Mouse (Mus musculus) 3134 (cell line): Measurements from ENCODE around the gene Epn2.

Source experiments
- DNase-seq: peaks from one replicate; pipeline ENCODE4 v3.0.0-alpha.2; 2011; ENCODE audit warnings: low spot score; ENCODE audit not compliant: insufficient read length; ENCODE audit errors: extremely low read depth

The Epn2 gene

DNA sequence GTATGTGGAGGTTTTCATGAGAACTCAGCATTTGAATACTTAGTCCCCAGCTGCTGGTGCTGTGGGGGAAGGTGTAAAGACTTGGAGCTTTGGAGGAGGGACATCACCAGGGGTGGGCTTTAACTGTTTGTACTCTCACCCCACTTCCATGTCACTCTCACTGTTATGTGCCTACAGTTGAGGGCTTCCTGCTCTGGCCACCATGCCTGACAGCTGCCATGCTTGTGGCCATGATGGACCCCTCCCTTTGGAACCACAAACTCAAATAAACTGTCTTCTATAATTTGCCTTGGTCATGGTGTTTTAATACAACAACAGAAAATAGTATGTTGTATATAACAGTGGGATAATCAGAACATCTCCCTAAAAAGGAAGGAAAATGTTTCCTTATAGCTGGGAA, 108.6 kb downstream of the Epn2 start:
- no peak for DNase-seq

DNA sequence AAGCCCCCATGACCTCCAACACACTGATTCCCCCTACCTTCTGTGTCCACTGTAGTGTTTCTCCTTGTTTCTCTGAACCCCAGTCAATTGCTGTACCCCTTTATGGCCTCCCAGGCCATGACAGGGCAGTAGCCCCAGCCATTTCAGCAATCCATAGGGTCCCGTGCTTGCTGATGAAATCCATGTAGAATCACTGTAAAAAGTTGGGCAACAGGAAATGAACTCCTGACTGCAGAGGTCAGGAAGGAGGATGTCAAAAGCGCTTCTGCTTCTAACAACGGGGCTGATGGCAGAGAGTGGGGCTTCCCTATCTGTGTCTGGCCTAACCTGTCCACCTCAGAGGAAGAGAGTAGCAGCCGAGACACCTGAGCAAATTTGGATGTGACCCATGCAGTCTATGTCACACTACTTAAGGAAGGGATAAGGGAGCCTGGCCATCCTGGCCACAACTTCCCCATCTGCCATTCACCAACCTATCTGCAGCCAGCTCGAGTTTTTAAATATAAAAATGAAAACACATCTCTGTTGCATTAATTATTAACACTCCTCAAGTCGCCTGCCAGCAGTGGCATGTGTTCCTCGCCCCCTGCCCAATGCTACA, 110.1 kb downstream of the Epn2 start:
- no peak for DNase-seq

GRCm38 (mm10) chr11:61468534-61468933, 111.0 kb downstream of the Epn2 start:
- no peak for DNase-seq
